Mouse (Mus musculus): ENCODE data around the gene Trio.

DNA sequence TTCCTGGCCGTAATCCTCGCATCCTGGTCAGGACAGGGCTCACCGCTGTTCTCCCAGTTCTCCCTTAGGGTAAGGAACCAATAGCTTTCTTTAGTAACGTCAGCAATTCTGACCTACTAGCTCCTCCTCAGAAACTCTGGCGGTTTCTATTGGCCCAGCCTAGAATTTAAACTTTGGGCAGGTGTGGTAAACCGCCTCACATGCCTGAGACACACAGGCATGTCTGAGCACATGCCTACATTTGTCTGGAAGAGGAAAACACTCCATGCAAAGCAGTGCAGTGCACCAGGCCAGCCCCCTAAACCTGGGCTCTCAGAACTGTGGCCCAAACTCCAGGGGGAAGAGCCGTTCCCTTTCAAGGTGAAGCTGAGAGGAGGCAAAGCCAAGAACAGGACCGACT, 57.5 kb downstream of the Trio start:
- TF ChIP-seq POLR2A (IDR thresholded peaks at IDR 0.05; ENCODE audit: extremely low read depth, insufficient read depth, low read length) (no peak), CTCF (IDR thresholded peaks at IDR 0.05; ENCODE audit: extremely low read depth, insufficient read depth, low read length) (no peak)
